Mouse (Mus musculus) cerebellum, adult 9-10 months (tissue): ENCODE results near the gene Cdon.

Source experiments
- DNase-seq: peaks from one replicate; pipeline ENCODE4 v3.0.0; 2022

Cdon gene

GRCm38 (mm10) chr9:35438286-35439061, 17.5 kb downstream of the Cdon start:
- DNase-seq = peak; percentile 26

GRCm38 (mm10) chr9:35439062-35439442, 18.1 kb downstream of the Cdon start:
- peak; percentile 81 for DNase-seq

GRCm38 (mm10) chr9:35439754-35440153, 18.8 kb downstream of the Cdon start:
- DNase-seq = peak; percentile 32

GRCm38 (mm10) chr9:35442476-35442875, 21.5 kb downstream of the Cdon start:
- no peak for DNase-seq

- peak; percentile 61 for DNase-seq
Observed at GRCm38 (mm10) chr9:35443618-35444511, 22.9 kb downstream of the Cdon start.

GRCm38 (mm10) chr9:35444512-35444886, 23.6 kb downstream of the Cdon start:
- DNase-seq = no peak

- no peak for DNase-seq
Observed at GRCm38 (mm10) chr9:35446916-35447315, 26.0 kb downstream of the Cdon start.

- no peak for DNase-seq
Observed at GRCm38 (mm10) chr9:35453311-35453710, 32.4 kb downstream of the Cdon start.

GRCm38 (mm10) chr9:35459594-35459993, 38.7 kb downstream of the Cdon start:
- no peak for DNase-seq

GRCm38 (mm10) chr9:35467264-35467817, 46.4 kb downstream of the Cdon start:
- DNase-seq = no peak

GRCm38 (mm10) chr9:35468913-35469312, 48.0 kb downstream of the Cdon start:
- DNase-seq = no peak

- no peak for DNase-seq
Observed at GRCm38 (mm10) chr9:35474104-35474724, 53.3 kb downstream of the Cdon start.

- no peak for DNase-seq
Observed at GRCm38 (mm10) chr9:35475394-35475793, 54.5 kb downstream of the Cdon start.

- DNase-seq = no peak
Observed at GRCm38 (mm10) chr9:35479456-35479855, 58.5 kb downstream of the Cdon start.

- DNase-seq = no peak
Observed at GRCm38 (mm10) chr9:35482014-35482898, 61.3 kb downstream of the Cdon start.

- DNase-seq = no peak
Observed at GRCm38 (mm10) chr9:35483949-35484348, 63.0 kb downstream of the Cdon start.

GRCm38 (mm10) chr9:35486616-35487015, 65.7 kb downstream of the Cdon start:
- no peak for DNase-seq

GRCm38 (mm10) chr9:35488496-35488895, 67.6 kb downstream of the Cdon start:
- no peak for DNase-seq

- no peak for DNase-seq
Observed at GRCm38 (mm10) chr9:35491109-35491866, 70.4 kb downstream of the Cdon start.

GRCm38 (mm10) chr9:35493033-35493732, 72.3 kb downstream of the Cdon start:
- no peak for DNase-seq

- DNase-seq = no peak
Observed at GRCm38 (mm10) chr9:35493733-35494092, 72.8 kb downstream of the Cdon start.
